Mouse (Mus musculus) forebrain, embryonic 14.5 days (tissue): ENCODE measurements at regions not wholly inside any gene's neighbourhood (a gene's known extent, or its start where the extent isn't known, plus 50 kb on each side); places are given as distances from the start of the nearest gene placed in this dataset.

Experiments used
- ATAC-seq: fragments of 200-750 bp; cut with Nextera tagmentation; 2 replicates; pipeline ENCODE4 v1.8.0; 2017; ENCODE audit warnings: mild to moderate bottlenecking, moderate library complexity
- DNase-seq: peaks from one replicate; pipeline ENCODE4 v3.0.0-alpha.2; 2015; ENCODE audit warnings: low spot score
- H3K27ac ChIP-seq: fragments of 300-500 bp; sonication (generic); 2 replicates; pipeline ENCODE4 v1.5.1; 2014; ENCODE audit warnings: low read depth, mild to moderate bottlenecking, control low read depth, low read length, moderate library complexity
- H3K27me3 ChIP-seq: fragments of 300-500 bp; sonication (generic); replicated peaks from 2 replicates; pipeline ENCODE4 v1.6.1; 2014; ENCODE audit warnings: low read length, control low read depth, mixed read lengths; ENCODE audit not compliant: control insufficient read depth, insufficient read depth
- H3K36me3 ChIP-seq: fragments of 300-500 bp; sonication (generic); 2 replicates; pipeline ENCODE4 v1.6.1; 2014; ENCODE audit warnings: low read length, control low read depth; ENCODE audit not compliant: control insufficient read depth, insufficient read depth
- H3K4me1 ChIP-seq: fragments of 300-500 bp; sonication (generic); 2 replicates; pipeline ENCODE4 v1.6.1; 2014; ENCODE audit warnings: antibody characterized with exemption, low read length, control low read depth; ENCODE audit not compliant: control insufficient read depth, insufficient read depth
- H3K4me2 ChIP-seq: fragments of 300-500 bp; sonication (generic); 2 replicates; pipeline ENCODE4 v1.6.1; 2014; ENCODE audit warnings: mild to moderate bottlenecking, control low read depth, low read length
- H3K4me3 ChIP-seq: fragments of 300-500 bp; sonication (generic); 2 replicates; pipeline ENCODE4 v1.5.1; 2014; ENCODE audit warnings: low read depth, low read length, control low read depth
- H3K9ac ChIP-seq: fragments of 300-500 bp; sonication (generic); 2 replicates; pipeline ENCODE4 v1.6.1; 2014; ENCODE audit warnings: mild to moderate bottlenecking, low read length, control low read depth, moderate library complexity
- H3K9me3 ChIP-seq: fragments of 300-500 bp; sonication (generic); replicated peaks from 2 replicates; pipeline ENCODE4 v1.6.1; 2016; ENCODE audit warnings: low read length, control low read depth, mixed read lengths; ENCODE audit not compliant: control insufficient read depth
- WGBS: fragments of 180-500 bp; shearing (Covaris S2); extraction: QIAGEN DNeasy Blood & Tissue Kit; methylation state at CpG from one replicate; pipeline ENCODE4 v1.1.7; 2014; 5-methylcytosine and 5-hydroxymethylcytosine counted together

DNA sequence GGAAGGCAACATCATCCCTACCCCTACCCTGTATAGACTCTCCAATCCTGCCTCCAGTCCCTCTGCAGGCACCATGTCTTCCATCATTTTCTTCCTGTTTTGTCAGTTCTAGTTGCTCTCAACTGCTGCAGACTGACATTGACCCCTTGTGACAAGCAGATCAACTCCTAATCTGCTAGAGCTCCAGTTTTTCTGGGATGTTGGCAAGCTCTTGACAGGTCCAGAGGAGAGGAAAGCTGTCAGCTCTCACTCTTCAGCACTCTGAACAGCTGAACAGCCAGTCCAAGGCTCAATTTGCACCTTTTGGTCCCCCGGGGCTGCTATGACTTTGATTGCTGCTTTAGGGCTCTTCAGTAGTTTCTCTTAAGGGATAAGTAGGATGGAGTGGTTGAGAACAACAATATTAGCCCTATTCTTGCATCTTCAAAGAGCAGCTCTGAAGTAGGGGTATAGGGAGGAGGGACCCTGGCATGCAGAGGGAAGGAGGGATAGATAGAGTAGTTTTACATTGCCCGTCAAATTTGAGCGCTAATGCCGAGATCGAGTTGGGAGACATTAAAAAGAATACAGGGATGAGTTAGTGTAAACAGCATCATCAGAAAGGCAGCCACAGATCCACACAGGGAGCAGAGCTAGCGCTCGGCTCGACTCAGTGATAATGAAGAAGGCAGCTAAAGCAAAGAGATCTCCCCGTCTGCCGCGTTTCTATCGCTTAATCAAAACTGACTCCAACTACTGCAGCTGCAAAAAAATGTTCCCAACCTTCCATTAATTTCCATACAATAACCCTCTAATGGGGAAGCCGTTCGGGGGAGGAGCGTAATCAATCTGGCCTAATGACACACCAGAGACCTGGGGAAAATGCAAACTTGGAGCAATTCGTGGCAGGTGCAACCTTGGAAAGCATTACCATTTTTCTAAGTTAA, 257.1 kb upstream of the Camk1g start:
- 71% methylated on average over 16 of the region's 16 CpGs for WGBS
- DNase-seq (peak; percentile 30), ATAC-seq (no peak)
- H3K9me3 ChIP-seq, result no peaks in the 10 kb centered on the region
- no peak overlapping the region; the same call in 1 of the 2 replicates for H3K27ac ChIP-seq
- H3K4me1 ChIP-seq, result no peaks in the 10 kb centered on the region
- no peaks in the 10 kb centered on the region for H3K36me3 ChIP-seq
- no peak overlapping the region for H3K4me3 ChIP-seq
- no peaks in the 10 kb centered on the region for H3K27me3 ChIP-seq
- H3K4me2 ChIP-seq, result no peak overlapping the region
- no peak overlapping the region for H3K9ac ChIP-seq

DNA sequence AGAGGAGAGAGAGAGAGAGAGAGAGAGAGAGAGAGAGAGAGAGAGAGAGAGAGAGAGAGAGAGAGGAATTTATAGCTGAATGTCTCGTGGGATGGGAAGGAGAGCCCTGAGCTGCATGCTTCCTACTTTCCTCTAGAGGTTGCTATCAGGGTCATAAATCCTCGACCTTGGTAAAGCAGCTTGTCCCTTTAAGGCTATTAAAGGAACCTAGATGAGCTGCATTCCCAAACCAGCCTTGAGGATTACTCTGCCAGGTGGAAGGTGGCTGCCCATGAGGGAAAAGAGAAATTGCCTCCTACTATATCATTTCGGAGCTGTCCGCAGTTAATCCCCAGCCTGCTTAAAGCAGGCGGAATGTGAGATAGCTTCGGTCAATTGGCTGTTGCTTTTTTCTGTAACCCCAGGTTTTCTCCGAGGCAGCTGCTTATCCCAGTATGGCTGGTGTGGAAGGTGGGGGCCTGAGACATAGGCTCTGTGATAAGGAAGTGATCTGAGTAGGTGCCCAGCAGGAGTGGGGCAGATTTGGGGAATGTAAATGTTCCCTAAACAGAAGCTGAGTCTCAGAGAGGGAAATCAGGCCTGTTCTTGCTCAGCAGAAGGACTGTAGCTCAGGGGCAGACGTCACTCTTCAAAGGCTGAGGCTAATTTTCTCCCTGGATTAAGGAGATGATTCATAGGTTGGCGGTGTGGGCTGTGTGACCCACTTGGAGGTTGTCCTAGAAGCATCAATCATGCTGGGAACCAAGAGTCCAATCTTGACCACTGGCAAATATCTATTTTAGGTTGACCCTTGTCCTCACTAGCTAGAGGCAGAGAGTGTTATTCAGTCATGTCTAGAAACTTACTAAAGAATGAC, 255.2 kb upstream of the Camk1g start:
- ATAC-seq (no peak), DNase-seq (no peak)
- Histone ChIP-seq H3K4me2 (no peak overlapping the region), H3K4me3 (no peak overlapping the region), H3K9me3 (no peaks in the 10 kb centered on the region), H3K9ac (no peak overlapping the region), H3K36me3 (no peaks in the 10 kb centered on the region), H3K4me1 (no peaks in the 10 kb centered on the region), H3K27ac (no peak overlapping the region), H3K27me3 (no peaks in the 10 kb centered on the region)
- 18% methylated on average over 9 of the region's 9 CpGs for WGBS

DNA sequence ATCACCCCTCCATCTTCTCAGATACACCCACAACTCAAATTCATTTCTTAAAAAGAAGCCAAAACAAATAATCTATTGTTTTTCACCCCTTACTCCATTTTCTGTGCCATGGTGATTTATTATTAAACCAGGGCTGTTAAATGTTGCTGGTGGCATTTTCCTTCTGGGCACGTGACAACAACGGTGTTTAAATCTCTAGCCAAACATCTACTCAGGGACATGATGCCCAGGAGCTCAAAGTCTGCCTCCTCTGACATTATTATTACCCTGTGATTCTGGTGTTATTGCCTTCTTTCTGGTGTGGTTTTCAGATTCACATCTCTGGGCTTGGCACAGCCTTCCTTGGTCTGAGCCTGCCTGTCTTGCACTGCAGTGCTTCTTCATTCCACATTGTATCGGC, 253.5 kb upstream of the Camk1g start:
- Histone ChIP-seq H3K36me3 (no peaks in the 10 kb centered on the region), H3K9ac (no peak overlapping the region), H3K4me3 (no peak overlapping the region), H3K27ac (no peak overlapping the region), H3K4me2 (no peak overlapping the region), H3K9me3 (no peaks in the 10 kb centered on the region), H3K4me1 (no peaks in the 10 kb centered on the region), H3K27me3 (no peaks in the 10 kb centered on the region)
- ATAC-seq (no peak), DNase-seq (no peak)
- WGBS, result 85% methylated on average over 3 of the region's 3 CpGs

DNA sequence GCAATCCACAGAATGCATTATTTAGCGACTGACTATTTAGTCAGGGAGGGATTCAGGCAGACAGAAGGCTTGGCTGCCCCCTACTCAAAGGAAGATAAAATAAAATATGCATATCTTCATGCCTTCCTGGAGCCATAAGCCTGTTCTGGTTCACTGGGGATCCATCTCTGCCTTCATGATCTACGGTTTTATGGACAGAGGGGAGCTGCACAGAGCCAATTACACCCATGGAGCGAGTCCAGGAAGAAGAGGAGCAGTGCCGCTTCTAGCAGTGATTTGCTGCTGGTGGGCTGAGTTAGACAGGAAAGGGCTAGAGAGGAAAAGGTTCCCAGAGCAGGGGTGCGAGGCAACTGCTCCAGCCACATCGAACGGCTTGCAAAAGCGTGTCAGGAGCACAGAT, 248.2 kb upstream of the Camk1g start:
- Histone ChIP-seq H3K9me3 (no peaks in the 10 kb centered on the region), H3K4me1 (no peaks in the 10 kb centered on the region), H3K36me3 (no peaks in the 10 kb centered on the region), H3K27me3 (no peaks in the 10 kb centered on the region), H3K9ac (no peak overlapping the region), H3K4me3 (no peak overlapping the region), H3K4me2 (no peak overlapping the region), H3K27ac (no peak overlapping the region)
- no peak for ATAC-seq
- WGBS, result 89% methylated on average over 8 of the region's 8 CpGs
- no peak for DNase-seq

DNA sequence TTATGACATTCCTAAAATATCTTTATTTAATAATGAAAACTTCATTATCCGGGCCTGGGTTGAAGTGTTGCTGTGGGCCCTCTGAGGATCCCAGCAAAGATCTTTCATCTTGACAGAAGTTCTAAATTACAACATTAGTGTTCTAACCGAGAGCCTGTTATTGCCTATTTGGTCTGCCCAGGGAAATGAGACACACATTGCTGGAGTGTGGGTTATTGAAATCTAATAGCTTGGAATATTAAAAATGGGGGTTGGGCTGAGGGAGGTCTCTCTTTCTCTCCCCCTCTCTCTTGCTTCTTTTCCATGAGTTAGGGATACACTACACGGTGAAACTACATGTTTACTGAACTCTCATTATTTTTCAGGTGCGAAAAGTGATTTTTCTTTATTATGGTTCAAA, 240.4 kb upstream of the Camk1g start:
- Histone ChIP-seq H3K9me3 (no peaks in the 10 kb centered on the region), H3K27me3 (no peaks in the 10 kb centered on the region), H3K27ac (no peak overlapping the region), H3K4me3 (no peak overlapping the region), H3K4me2 (no peak overlapping the region), H3K4me1 (no peaks in the 10 kb centered on the region), H3K36me3 (no peaks in the 10 kb centered on the region), H3K9ac (no peak overlapping the region)
- ATAC-seq (no peak), DNase-seq (no peak)
- WGBS, result 89% methylated on average over 4 of the region's 4 CpGs

DNA sequence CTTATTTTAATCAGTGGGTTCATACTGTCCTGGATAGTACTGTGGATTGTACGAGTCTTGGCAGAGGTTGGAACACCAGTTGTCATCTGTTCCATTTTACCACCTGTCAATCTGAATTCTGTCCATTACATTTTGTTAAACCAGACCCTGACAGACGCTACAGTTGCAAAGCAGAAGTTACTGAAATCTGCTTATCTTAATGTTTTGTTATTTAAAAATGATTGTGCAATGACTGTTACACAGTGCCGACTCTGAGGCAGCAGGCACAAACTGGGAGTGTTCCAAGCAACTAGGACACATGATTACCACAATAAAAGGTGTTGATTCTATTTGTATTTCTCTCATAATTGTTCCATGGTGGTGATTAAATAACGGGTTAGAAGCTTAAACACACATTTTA, 229.8 kb upstream of the Camk1g start:
- ATAC-seq (no peak; the same call in 1 of the 2 replicates), DNase-seq (peak; percentile 45)
- WGBS, result 59% methylated on average over 4 of the region's 4 CpGs
- Histone ChIP-seq H3K4me3 (no peak overlapping the region), H3K4me2 (no peak overlapping the region), H3K9ac (no peak overlapping the region), H3K9me3 (no peaks in the 10 kb centered on the region), H3K27ac (no peak overlapping the region), H3K27me3 (no peaks in the 10 kb centered on the region), H3K36me3 (no peaks in the 10 kb centered on the region), H3K4me1 (no peaks in the 10 kb centered on the region)

DNA sequence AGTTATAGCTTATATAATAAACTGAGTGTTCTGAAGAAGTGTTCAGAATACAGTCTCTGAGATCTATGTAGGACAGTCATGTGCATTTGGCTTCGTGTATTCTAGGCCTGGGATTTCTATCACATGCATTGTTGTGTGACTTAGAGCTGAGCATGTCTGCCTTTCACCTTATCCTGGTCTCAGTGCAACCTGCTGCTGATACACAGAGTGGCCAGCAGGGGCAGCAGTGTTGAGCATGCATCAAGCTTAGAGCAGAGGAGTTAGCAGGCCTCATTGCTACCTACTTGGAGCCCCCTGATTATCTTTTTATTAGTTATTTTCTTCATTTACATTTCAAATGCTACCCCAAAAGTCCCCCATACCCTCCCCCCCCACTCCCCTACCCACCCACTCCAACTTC, 229.1 kb upstream of the Camk1g start:
- H3K4me1 ChIP-seq, result no peaks in the 10 kb centered on the region
- H3K4me2 ChIP-seq, result no peak overlapping the region
- WGBS, result 38% methylated on average over 1 of the region's 1 CpGs
- H3K36me3 ChIP-seq, result no peaks in the 10 kb centered on the region
- no peak overlapping the region for H3K4me3 ChIP-seq
- H3K27me3 ChIP-seq, result no peaks in the 10 kb centered on the region
- H3K9me3 ChIP-seq, result no peaks in the 10 kb centered on the region
- H3K9ac ChIP-seq, result no peak overlapping the region
- ATAC-seq, result no peak
- no peak overlapping the region for H3K27ac ChIP-seq
- DNase-seq, result no peak

DNA sequence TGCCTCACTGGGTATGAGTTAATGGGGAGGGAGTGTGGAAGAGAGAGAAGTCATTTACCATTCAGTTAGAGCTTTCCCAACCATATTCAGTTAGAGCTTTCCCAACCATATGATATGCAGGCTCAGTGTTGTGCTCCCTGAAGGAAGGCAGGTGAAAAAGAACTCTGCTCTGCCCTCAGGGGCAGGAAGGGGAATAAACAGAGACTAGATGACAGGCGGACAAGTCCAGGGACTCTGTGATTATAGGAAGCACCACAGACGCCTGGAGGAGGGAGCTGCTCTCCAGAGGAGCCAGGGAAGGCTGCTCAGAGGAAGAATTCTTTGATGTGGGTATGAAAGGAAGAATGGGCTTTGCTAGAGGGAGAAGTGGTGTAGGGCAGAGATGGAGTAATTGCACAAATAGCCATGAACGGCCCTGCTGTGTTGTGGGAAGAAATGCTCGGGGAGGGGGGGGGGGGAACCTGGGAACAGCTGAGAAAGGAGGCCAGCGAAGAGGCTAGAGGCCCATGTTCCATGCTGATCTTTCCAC, 220.3 kb upstream of the Camk1g start:
- no peaks in the 10 kb centered on the region for H3K9me3 ChIP-seq
- H3K4me3 ChIP-seq, result no peak overlapping the region
- ATAC-seq (no peak), DNase-seq (peak; percentile 37)
- H3K4me1 ChIP-seq, result peaks cover 35% of the 10 kb centered on the region
- no peak overlapping the region for H3K9ac ChIP-seq
- H3K27ac ChIP-seq, result 0 out of 2 replicates have a peak overlapping the region, but pooled peaks have one; percentile 15
- no peaks in the 10 kb centered on the region for H3K36me3 ChIP-seq
- WGBS, result 14% methylated on average over 5 of the region's 5 CpGs
- no peak overlapping the region for H3K4me2 ChIP-seq
- H3K27me3 ChIP-seq, result no peaks in the 10 kb centered on the region
